Mouse (Mus musculus): ENCODE results near the gene Arg2. TPM values are rescaled to one million over a fixed set of nuclear protein-coding genes. Genes with fewer than 3 reads are reported as not detected.

Arg2 gene
- polyA plus RNA-seq (2012; rRNA removed) (0.39 and 0.40 TPM in 2 replicates), polyA plus RNA-seq (2014; fragmentation: Nextera tagmentation; extraction: Ambion mirVana) (0.55 and 0.65 TPM in 2 replicates)

GRCm38 (mm10) chr12:79130299-79131177, at the start of gene Arg2:
TSS of gene Arg2 (plus strand) at chr12:79130777.
- Histone ChIP-seq H3K27me3 (ENCODE audit: control insufficient read depth, insufficient read depth, low read length) (peaks cover 36% of the 10 kb centered on the region), H3K9me3 (ENCODE audit: control insufficient read depth, low read length) (no peaks in the 10 kb centered on the region), H3K36me3 (ENCODE audit: control insufficient read depth, insufficient read depth, low read length) (no peaks in the 10 kb centered on the region), H3K27ac (replicated peaks; ENCODE audit: low read depth, low read length) (no peak within 1 kb of the TSS), H3K4me3 (replicated peaks; ENCODE audit: low read length) (peak within 1 kb of the TSS; percentile 49), H3K4me1 (ENCODE audit: control insufficient read depth, insufficient read depth, low read length) (no peaks in the 10 kb centered on the region; the same call in 1 of the 2 replicates), H3K9ac (ENCODE audit: low read depth, low read length, severe bottlenecking) (peak within 1 kb of the TSS; percentile 48), H3K4me2 (replicated peaks; ENCODE audit: low read depth, low read length, severe bottlenecking) (peak within 1 kb of the TSS; percentile 94)
- ATAC-seq (ENCODE audit: low FRiP score, low read depth) (peak; percentile 86), DNase-seq (ENCODE audit: low spot score) (peak; percentile 73)
- WGBS = under 1% methylated on average over 47 of the region's 47 CpGs
- 0 out of 2 replicates have a peak, but pooled peaks have one; percentile 44 for TF ChIP-seq POLR2A (IDR thresholded peaks at IDR 0.05; ENCODE audit: borderline replicate concordance, extremely low read depth, insufficient read depth, insufficient read length)

- peak within 1 kb of the TSS; percentile 89 for H3K4me3 ChIP-seq (replicated peaks; ENCODE audit: low read length)
- DNase-seq (ENCODE audit: low spot score) = peak; percentile 91
- no peaks in the 10 kb centered on the region for H3K27me3 ChIP-seq (ENCODE audit: control insufficient read depth, insufficient read depth, low read length)
- ATAC-seq (ENCODE audit: low FRiP score, low read depth) = peak; percentile 95
- no peaks in the 10 kb centered on the region for H3K9me3 ChIP-seq (ENCODE audit: control insufficient read depth, low read length)
- H3K4me1 ChIP-seq (ENCODE audit: control insufficient read depth, insufficient read depth, low read length) = peaks cover 7% of the 10 kb centered on the region; the same call in 1 of the 2 replicates
- 0 out of 2 replicates have a peak, but pooled peaks have one; percentile 29 for TF ChIP-seq POLR2A (IDR thresholded peaks at IDR 0.05; ENCODE audit: borderline replicate concordance, extremely low read depth, insufficient read depth, insufficient read length)
- peak within 1 kb of the TSS; percentile 60 for H3K4me2 ChIP-seq (replicated peaks; ENCODE audit: low read depth, low read length, severe bottlenecking)
- H3K9ac ChIP-seq (ENCODE audit: low read depth, low read length, severe bottlenecking) = peak within 1 kb of the TSS; percentile 88
- 0% methylated on average over 39 of the region's 53 CpGs for WGBS
- H3K27ac ChIP-seq (replicated peaks; ENCODE audit: low read depth, low read length) = peak within 1 kb of the TSS; percentile 58; the same call in 1 of the 2 replicates
- peaks cover 16% of the 10 kb centered on the region; the same call in 1 of the 2 replicates for H3K36me3 ChIP-seq (ENCODE audit: control insufficient read depth, insufficient read depth, low read length)
Measured at GRCm38 (mm10) chr12:79089182-79089812, 41.3 kb upstream of the Arg2 start, which contains the start of gene Pigh. TSS of gene Pigh (minus strand) at chr12:79089651.

DNA sequence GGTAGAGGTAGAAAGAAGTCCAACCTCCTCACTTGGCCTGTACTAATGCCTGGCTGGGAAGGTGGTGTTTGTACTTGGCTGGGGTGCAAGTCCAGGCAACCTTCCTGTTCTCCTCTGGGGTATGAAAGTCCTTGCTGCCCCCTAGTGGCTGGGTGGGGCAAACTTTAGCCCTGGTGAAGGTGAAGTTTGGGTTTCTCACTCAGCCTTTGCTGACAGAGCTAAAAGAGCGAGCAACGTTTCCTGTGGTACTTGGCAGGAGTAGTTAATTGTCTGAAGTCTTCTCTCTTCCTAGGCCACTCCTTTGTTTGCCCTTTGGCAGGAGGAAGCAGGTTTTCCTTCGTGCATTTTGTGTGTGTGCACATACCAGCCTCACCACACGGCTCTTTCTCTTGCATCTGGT, 38.0 kb upstream of the Arg2 start:
- ATAC-seq (ENCODE audit: low FRiP score, low read depth) = no peak
- peaks cover 7% of the 10 kb centered on the region; the same call in 1 of the 2 replicates for H3K4me1 ChIP-seq (ENCODE audit: control insufficient read depth, insufficient read depth, low read length)
- WGBS = 45% methylated on average over 4 of the region's 4 CpGs

GRCm38 (mm10) chr12:79097106-79097752, 33.3 kb upstream of the Arg2 start:
- H3K9me3 ChIP-seq (ENCODE audit: control insufficient read depth, low read length) = no peaks in the 10 kb centered on the region
- H3K9ac ChIP-seq (ENCODE audit: low read depth, low read length, severe bottlenecking) = no peak overlapping the region
- peak; percentile 78 for DNase-seq (ENCODE audit: low spot score)
- H3K4me3 ChIP-seq (replicated peaks; ENCODE audit: low read length) = no peak overlapping the region
- 67% methylated on average over 3 of the region's 3 CpGs for WGBS
- H3K36me3 ChIP-seq (ENCODE audit: control insufficient read depth, insufficient read depth, low read length) = no peaks in the 10 kb centered on the region
- H3K27me3 ChIP-seq (ENCODE audit: control insufficient read depth, insufficient read depth, low read length) = no peaks in the 10 kb centered on the region
- ATAC-seq (ENCODE audit: low FRiP score, low read depth) = no peak
- no peak overlapping the region for H3K27ac ChIP-seq (replicated peaks; ENCODE audit: low read depth, low read length)
- no peak overlapping the region for H3K4me2 ChIP-seq (replicated peaks; ENCODE audit: low read depth, low read length, severe bottlenecking)
- TF ChIP-seq POLR2A (IDR thresholded peaks at IDR 0.05; ENCODE audit: borderline replicate concordance, extremely low read depth, insufficient read depth, insufficient read length) = no peak
- no peaks in the 10 kb centered on the region for H3K4me1 ChIP-seq (ENCODE audit: control insufficient read depth, insufficient read depth, low read length)

More for the DNA sequence above, 38.0 kb upstream of the Arg2 start:
- TF ChIP-seq POLR2A (IDR thresholded peaks at IDR 0.05; ENCODE audit: borderline replicate concordance, extremely low read depth, insufficient read depth, insufficient read length) = no peak
- DNase-seq (ENCODE audit: low spot score) = no peak
- no peaks in the 10 kb centered on the region for H3K36me3 ChIP-seq (ENCODE audit: control insufficient read depth, insufficient read depth, low read length)
- no peak overlapping the region for H3K27ac ChIP-seq (replicated peaks; ENCODE audit: low read depth, low read length)
- no peak overlapping the region for H3K4me3 ChIP-seq (replicated peaks; ENCODE audit: low read length)
- no peaks in the 10 kb centered on the region for H3K27me3 ChIP-seq (ENCODE audit: control insufficient read depth, insufficient read depth, low read length)
- H3K9me3 ChIP-seq (ENCODE audit: control insufficient read depth, low read length) = no peaks in the 10 kb centered on the region
- H3K9ac ChIP-seq (ENCODE audit: low read depth, low read length, severe bottlenecking) = no peak overlapping the region
- no peak overlapping the region for H3K4me2 ChIP-seq (replicated peaks; ENCODE audit: low read depth, low read length, severe bottlenecking)

- no peak for DNase-seq (ENCODE audit: low spot score)
- 78% methylated on average over 3 of the region's 3 CpGs for WGBS
Measured at GRCm38 (mm10) chr12:79103773-79104172, 26.8 kb upstream of the Arg2 start.

More at GRCm38 (mm10) chr12:79103773-79104172, 26.8 kb upstream of the Arg2 start:
- Histone ChIP-seq H3K4me1 (ENCODE audit: control insufficient read depth, insufficient read depth, low read length) (no peaks in the 10 kb centered on the region), H3K4me3 (replicated peaks; ENCODE audit: low read length) (no peak overlapping the region), H3K27me3 (ENCODE audit: control insufficient read depth, insufficient read depth, low read length) (no peaks in the 10 kb centered on the region), H3K27ac (replicated peaks; ENCODE audit: low read depth, low read length) (no peak overlapping the region), H3K4me2 (replicated peaks; ENCODE audit: low read depth, low read length, severe bottlenecking) (no peak overlapping the region), H3K9ac (ENCODE audit: low read depth, low read length, severe bottlenecking) (no peak overlapping the region), H3K9me3 (ENCODE audit: control insufficient read depth, low read length) (no peaks in the 10 kb centered on the region), H3K36me3 (ENCODE audit: control insufficient read depth, insufficient read depth, low read length) (no peaks in the 10 kb centered on the region)
- no peak for TF ChIP-seq POLR2A (IDR thresholded peaks at IDR 0.05; ENCODE audit: borderline replicate concordance, extremely low read depth, insufficient read depth, insufficient read length)
- no peak for ATAC-seq (ENCODE audit: low FRiP score, low read depth)
